Mouse (Mus musculus): ENCODE data around the gene Kif28.

DNA sequence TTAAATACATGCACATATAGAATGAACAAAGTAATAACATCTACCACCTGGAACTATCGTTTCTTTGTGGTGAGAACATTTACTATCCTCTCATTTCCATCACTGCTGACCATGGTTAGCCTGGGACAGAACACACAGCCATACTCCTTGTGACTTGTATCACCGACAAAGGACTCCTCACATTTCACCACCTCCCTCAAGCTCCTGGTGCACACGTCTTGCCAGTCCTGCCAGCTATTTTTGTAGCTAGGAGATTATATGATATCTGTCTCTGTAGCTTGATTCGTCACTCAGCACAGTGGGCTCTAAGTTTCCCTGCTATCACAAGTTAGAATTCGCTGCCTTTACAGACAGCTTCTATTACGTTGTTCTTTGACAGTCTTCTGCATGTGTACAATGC, 56.7 kb downstream of the Kif28 start:
- TF ChIP-seq POLR2A (IDR thresholded peaks at IDR 0.05; ENCODE audit: insufficient read depth, low read length) = no peak
- TF ChIP-seq CTCF (IDR thresholded peaks at IDR 0.05; ENCODE audit: low read depth, low read length) = no peak
